Mouse (Mus musculus) megakaryocyte-erythroid progenitor cell, adult 5-6 weeks (primary cell): ENCODE results near the gene Poln. TPM values are rescaled to one million over a fixed set of nuclear protein-coding genes. Genes with fewer than 3 reads are reported as not detected.
A peak's percentile ranks its signal among the peaks of the same experiment; 100 is the strongest.

Experiments
- ATAC-seq: replicated peaks from 2 replicates; pipeline ENCODE4 v1.8.0; 2016; ENCODE audit warnings: mild to moderate bottlenecking, inconsistent platforms; ENCODE audit not compliant: severe bottlenecking, poor library complexity, low FRiP score, low TSS enrichment
- total RNA-seq, 2 experiments: library from RNA; stranded (forward) in 1 of 2; stranded (reverse) in 1 of 2; fragments of 200-1000, 215-1000 nt in 1 of 2; fragments of >200 nt in 1 of 2; fragmentation: Nextera tagmentation in 1 of 2; gene quantifications; 2 replicates each; pipeline ENCODE4 v1.2.3; 2014 to 2017

The Poln gene
- total RNA-seq, 2 experiments from 2014 or later: 0.26 to 2.6 TPM

DNA sequence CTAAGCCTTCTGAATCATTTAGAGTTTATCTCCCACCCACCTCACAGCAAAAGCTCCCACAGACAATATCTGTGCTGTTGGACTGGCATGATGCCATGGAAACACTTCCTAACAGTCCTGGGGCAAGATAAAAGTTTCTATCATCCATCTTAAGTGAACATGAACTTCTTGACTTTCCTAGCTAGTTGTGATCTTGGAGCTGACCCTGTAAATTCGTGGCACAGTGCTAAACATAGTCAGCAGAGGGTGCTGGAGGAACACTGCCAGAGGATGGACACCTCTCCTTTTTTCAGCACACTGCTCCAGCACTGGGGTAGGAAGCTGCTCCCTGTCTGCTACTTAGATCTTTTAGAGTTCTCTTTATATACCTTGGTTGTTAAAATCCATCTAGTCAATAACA is 29.5 kb downstream of the Poln start:
- peak; percentile 82 for ATAC-seq

DNA sequence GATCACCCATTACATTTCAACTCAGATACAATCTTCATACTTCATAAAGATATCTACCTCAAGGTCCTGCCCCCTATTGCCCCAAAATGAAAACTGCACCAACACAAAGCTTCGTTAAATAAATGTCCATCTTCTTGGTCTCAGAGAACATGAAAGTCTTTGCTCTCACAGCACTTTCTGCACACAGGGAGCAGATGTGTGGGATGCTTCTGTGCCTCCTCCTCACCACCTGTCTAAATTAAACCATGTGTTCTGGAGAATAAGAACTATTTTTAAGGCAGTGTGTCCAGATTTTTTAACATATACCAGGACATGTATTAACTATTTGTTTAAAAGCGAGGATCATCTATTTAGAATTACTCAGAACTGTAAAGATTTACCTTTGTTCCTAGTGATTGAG is 36.5 kb downstream of the Poln start:
- no peak for ATAC-seq

DNA sequence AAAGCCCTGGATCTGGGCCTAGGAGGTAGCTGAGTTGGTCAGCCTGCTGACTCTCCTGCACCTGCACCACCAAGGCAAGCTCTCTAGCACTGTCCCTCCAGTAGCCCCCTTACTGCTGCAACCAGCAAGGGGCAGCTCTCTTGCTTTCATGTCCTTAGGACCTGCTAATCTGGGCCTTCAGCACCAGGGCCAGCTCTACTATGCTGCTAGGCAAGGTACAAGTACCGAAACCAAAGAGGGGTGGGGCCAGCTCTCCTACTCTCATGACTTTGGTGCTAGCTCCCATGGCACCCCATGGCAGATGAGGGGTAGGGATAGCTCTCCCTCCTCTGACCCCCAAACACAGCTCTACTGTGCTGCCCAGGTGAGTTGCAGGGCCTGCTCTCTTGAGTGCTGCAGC is 45.1 kb downstream of the Poln start:
- 0 out of 2 replicates have a peak, but pooled peaks have one; percentile 37 for ATAC-seq

DNA sequence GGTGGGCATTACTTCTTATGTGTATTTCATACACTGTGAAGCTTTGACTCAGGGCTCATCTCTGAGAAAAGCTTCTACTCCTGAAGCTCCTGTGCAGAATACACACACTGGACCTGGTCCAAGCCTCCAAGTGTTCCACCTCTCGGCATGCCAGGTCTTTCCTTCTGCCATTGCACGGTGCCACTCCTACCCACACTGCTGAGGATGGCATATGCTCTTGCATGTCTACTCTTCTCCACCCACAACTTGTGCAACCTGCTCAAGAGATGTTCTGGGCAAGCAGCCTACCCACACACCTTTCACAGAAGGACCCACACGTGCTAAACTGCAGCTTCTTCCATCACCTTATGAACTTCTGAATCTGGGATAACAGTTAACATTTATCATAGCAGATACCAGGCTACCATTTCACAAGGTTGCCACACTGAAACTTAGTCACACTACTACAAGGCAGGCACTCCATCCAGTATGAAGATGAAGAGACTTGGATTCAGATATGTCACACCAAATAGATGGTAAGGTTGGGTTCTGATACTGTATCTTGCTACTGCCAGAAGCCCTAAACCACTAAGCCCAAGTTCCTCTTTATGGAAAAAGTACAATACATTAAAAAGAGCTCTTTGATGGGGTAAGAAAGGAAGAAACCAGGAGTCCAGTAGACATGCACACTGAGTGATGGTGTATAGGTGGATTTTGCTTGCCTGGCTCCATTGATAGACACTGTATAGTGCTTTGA is 50.0 kb downstream of the Poln start:
- ATAC-seq: no peak

DNA sequence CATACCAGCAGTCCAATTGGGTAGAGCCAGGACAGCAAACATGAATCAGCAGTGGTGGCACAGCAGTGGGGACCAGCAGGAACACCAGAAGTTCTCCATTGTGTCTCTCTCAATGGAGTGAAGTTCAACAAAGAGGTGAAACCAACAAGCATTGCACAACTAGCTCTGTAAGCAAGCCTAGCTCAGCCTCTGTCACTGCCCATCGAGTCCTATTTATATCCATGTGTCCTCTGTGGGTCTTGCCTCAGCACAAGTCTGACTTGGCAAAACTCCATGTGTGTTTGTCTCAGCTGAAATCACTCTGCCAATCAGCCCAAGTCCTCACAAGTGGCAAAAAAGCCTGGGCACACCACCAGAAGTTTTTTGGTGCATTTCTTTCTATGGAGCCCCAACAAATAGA is 63.6 kb downstream of the Poln start:
- ATAC-seq: no peak

DNA sequence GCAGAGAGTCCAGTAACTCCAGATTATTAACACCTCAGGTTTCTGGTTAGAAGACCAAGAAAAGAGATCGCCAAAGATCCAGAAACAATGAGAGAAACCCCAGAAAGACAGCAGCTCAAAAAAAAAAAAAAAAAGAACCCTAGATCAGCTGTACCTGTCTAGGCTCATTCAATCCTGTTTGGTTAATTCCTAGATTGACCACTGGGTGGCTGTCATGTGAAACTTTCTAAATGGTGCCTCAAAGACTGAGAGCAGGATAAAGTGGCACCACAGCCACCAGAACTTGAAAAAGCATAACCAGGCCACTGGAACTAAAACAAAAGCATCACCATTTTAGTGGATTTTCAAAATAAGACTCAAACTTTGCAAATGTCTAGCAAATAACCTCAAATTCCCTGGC is 71.9 kb downstream of the Poln start:
- no peak; the same call in 1 of the 2 replicates for ATAC-seq

DNA sequence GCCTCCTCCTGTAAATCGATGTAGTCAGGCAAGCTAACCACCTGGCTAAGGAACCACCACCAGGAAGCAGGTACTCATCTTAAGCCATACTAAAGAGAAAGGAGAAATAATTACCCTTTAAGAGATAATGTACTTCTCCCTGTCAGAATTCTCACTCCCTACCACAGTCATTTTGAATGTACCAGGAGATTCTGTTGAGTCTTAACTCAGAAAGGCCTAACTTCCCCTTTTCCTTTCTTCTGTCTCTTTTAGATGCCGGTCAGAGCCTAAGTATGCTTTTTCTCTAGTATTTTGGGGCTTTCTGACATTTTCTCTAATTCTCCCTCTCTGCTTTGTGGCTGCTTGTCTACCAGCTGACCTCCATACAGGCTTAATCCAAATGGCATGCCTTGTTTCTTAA is 76.2 kb downstream of the Poln start:
- no peak for ATAC-seq

DNA sequence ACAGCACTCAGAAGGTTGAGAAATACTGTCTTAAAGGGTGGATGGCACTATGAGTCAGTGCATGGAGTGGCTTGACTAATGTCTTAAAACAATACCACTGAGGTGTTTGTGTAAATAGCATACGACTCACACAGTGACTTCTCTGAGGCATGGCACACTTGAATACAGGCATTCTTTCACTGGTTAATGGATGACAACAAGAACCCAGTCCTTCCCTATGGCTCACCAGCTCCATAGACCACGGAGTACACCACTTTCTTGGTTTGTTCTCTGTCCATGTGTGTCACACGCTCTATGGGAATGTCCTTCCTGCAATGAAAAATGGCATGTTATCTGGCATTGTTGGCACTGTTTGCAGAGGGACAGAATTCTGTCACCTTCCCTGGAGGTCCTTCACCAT is 136.7 kb downstream of the Poln start:
- ATAC-seq: no peak

DNA sequence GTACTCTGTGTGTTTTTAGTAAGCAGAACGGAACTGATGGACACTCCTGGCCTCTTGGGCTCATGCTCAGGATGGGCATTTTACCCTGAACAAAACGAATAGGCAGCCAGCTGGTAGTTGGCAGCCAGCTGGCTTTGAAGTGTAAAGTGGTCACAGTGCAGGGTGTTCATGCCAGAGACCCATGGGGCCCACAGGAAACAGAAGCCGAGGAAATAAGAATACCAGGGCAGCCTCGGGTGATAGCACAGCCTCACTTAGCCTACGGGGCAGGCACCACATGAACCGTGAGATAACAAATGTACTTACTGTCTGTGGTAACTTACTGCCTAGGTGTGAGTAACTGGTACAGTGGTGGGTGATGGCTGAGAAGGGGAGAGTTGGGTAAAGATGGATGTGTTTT is 138.2 kb downstream of the Poln start:
- 0 out of 2 replicates have a peak, but pooled peaks have one; percentile 34 for ATAC-seq

DNA sequence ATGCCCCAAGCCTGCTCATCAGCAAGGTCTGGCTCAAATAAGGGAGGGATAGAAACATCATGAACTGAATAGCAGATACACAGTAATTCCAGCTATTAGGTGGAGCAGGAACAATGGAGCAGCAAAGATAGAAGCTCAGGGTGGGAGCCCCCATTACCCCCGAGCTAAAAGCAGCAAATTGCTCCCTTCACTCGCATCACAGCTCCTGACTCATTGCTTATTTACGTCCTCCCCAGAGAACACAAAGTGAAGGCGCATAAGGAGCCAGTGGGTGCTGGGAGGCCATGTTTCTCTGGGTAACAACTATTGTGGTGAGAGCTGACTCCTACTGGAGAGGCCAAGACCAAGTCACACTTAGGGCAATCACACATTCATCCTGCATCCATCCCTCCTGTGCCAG is 139.1 kb downstream of the Poln start:
- no peak for ATAC-seq

DNA sequence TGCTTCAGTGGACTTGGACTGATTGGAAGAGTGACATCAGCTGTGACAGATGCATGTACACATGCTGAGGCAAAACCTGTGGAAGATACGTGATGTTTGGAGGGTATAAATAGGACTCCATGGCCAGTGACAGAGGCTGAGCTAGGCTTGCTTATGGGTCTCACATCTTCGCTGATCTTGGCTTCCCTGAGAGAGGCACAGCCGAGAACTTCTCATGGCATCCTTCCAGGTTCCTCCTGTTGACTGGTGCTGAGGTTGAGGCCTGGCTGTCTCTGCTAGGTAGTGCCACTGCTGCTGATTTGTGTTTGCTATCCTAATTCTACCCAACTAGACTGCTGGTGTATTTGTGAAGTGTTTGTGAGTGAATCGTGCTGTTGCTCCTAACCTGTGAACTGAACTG is 150.3 kb downstream of the Poln start:
- no peak for ATAC-seq

DNA sequence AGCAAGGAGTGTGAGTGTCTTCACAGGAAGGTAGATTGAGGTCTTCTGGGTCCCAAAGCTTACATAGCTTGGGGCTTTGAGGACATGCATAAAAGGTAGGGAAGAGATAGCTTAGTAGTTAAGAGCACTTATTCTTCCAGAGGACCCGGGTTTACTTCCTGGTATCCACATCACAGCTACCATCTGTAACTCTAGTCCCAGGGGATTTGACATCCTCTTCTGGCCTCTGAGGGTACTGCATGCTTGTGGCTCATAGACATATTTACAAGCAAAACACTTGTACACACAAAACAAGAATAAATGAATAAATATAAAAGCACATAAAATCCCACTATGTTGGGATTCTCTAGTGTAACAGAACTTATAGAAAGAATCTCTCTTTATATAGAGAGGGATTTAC is 154.6 kb downstream of the Poln start:
- ATAC-seq: no peak

DNA sequence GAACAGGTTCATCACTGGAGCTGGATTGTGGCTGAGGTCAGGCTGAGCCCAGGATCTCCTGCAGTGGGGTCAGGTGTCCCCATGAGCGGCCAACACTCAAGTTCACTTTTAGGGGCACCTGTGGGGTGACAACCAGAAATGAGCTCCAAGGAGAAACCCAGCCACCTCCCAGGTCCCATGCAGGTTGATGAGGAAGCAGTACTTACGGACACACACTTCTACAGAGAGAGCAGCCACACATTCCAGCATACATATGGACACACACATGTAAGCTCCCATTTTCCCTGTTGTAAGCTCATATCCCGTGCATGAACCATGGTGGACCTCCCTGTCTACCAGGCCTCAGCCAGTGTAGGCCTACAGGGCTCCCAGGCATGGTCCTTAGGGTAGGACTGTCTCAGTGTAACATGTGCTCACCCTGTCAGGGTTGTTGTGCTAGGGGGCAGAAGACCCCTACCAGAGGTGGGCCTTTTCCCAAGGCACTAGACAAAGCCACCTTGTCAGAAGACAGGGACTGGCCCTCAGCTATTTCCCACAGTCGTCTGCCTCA is 161.8 kb downstream of the Poln start:
- ATAC-seq: no peak

DNA sequence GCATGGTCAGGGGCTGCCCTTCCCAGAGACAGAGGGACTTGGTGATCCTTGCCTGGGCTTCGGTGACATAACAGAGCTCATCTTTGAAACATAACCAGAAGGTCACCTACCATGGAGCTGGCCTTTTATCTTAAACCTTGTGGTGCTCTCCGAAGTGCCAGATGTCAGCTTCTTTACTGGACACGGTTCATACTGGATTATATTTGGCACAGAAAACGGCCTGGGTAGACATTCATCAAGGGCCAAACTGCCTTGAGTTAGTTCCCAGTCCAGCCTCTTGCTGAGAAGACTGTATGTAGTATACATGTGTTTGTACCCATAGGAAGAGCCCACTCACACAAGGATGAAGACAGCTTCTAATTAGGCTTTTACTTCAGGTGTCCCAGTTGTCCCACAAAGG is 162.4 kb downstream of the Poln start:
- no peak for ATAC-seq

DNA sequence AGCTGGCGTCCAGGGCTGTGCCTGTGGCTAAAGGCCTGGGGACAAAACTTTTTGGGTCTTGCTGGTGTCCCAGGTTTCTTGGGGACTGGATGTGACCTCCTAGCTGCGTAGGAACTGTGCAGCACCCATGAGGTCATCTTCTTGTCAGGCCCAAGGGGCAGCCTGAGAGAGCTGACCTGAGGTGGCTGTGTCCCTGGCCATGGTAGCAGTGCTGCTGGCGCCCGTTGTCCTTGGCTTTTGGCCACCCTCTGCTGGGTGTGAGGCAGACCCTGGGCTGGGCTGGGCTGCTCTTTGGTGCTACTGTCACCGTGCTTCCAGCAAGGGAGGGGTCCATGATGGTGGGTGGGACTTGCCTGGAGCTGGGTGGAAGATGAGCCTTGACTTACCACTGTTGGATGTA is 164.6 kb downstream of the Poln start:
- ATAC-seq: no peak

DNA sequence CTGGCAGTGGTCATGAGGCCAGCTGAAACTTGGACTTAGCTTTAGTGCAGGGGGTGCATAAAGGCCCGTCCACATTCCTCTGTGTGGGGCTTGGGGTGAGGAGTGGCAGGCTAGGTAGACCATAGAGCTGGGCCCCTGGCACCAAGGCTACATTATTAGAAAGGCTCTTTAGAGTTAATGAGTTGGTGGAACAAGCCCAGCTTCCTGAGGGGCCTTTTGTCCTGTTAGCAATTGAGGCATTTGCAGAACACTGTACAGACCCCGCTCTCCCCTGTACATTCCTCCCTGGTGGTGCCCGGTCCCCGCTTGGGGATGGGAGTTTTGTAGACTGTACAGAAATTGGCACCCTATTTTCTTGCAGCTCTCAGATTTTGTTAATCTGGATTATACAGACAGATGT is 166.6 kb downstream of the Poln start:
- no peak for ATAC-seq

DNA sequence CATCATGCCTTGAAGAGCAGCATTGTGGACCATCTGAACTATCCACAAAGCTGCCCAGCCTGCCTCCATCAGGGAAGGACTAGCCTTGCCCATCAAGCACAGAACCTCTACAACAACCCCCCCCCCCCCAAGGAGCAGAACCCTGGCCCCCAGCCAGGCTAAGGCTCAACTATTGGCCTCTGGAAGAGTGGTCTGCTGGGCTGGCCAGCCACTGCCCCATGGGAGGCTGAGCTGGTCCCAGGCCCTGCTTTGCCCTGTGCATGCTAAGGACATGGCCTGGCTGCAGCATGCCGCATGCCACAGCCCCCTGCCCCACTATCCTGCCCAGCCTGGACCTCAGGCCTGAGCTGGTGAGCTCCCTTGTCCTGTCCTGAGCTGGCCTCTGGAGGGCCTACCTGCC is 167.8 kb downstream of the Poln start:
- no peak for ATAC-seq

DNA sequence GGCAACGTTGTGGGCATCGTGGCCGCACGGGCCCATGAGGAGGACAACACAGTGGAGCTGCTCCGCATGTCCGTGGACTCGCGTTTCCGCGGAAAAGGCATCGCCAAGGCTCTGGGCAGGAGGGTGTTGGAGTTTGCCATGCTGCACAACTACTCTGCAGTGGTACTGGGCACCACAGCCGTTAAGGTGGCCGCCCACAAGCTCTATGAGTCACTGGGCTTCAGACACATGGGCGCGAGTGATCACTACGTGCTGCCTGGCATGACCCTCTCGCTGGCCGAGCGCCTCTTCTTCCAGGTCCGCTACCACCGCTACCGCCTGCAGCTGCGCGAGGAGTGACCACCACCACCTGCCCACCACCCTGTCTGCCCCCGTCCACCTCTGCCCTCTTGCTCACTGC is 168.4 kb downstream of the Poln start:
- ATAC-seq: no peak

DNA sequence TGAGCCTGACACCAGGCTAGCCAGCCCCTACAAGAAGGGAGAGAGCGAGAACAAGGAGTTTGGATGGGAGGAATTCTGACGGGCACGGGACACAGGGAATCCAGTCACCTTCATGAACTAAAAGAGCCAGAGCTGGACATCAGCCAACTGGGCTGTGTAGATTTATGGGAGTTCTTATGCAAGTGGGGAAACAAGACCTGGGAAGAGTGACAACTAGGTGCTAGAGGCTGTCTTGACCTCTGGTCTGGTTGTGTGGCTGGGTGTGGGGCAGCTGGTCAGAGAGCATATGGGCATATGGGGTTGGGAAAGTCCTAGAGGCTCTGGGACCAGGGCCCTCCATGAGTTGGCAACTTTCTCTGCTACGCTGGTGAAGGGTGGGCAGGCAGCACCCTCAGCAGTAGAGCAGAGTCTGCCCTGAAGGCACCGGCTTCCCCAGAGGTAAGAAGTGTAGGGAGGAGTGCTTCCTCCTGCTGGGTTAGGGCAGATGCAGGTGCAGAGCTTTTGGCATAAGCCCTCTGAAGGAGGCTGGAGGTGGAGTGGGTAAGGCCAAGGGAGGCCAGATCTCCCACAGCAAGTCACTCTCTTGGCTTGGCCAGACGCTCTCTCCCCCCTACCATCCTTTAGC is 169.7 kb downstream of the Poln start:
- no peak for ATAC-seq

DNA sequence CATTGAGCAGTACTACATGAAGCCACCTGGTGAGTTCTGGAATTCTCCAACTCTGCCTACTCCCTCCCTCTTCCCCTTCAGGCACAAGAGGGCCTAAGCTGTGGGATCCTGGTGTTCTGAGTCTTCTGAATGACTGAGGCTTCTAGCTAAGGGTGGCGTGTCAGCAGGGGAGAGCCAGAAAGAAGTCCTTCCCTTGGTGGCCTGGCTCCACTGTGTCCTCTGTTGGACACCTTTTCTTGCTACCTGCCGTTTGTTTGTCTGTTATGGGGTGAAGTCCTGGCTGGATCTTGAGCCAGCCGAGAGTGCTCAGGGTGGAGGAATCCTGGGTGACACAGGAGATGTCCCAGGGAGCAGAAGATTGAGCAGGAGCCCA is 170.8 kb downstream of the Poln start:
- no peak for ATAC-seq

DNA sequence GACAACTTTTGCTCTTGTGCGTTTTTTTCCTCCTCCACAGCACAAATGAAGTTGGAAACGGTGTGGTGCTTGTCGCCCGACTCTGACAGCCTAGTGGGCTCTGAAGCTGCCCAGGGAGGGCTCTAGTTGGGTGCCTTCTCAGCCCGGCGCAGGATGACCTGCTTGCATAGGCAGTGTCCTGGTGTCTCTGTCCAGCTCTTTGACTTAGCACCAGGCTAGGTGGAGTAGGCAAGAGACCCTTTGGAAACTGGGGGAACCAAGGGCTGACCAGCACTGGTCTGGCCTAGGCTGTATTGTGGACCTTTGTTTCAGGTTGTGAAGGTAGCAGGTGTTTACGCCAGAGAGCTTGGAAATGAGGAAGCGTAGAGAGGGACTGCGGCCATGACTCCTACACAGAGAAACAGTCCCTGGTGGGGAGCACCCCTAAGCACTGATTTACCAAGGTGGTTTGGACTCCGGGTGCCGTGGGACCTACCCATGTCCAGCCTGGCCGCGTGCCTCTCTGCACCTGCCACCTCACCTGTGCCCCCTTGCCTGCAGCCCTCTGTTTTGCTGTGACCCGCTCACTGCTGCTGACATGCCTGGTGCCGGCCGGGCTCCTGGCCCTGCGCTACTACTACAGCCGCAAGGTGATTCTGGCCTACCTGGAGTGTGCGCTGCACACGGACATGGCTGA is 171.3 kb downstream of the Poln start:
- no peak for ATAC-seq
